ENCODE assay signal across 28 mouse cellular contexts in the genomic region with DNA sequence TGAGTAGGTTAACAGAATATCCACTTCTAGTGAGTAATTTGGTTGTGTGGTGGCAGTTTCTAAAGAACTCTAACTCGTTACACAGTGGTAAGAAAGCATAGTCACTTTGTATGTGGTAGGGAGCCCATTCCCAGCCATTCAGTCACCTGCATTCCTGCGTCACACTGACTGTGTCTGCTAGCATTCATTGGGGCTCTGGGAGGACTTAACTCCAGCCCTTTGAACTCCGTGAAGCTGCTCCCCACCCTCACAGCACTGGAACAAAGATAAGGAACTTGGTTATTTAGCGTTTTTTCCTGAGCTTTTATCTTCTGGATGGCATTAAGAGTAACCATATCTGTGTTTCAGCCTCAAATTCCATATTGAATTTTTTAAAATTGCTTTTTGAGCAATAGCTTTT. TPM values are rescaled to one million over a fixed set of nuclear protein-coding genes. Genes with fewer than 3 reads are reported as not detected.
DNase-seq lines count a peak whose midpoint lies in the region; ATAC-seq and TF ChIP-seq lines count a peak whose summit lies in the region.
"Had no signal": no experiment of that assay in that cellular context is flagged by ENCODE, and none has a peak within 500 bp of the region (broad histone marks: within the 10 kb centered on the region; RNA-seq: fewer than 3 reads in every experiment).

No protein-coding gene starts in this region.

- POLR2A ChIA-PET in Patski (lab: Charles Lee) = interaction anchor here (0.6 to 1.5 kb wide), 4 partner anchors 14 to 707 kb away, joined by 3 to 4 read pairs (median 4); no protein-coding TSS in a partner anchor

- ATAC-seq in heart, embryonic 13.5 days (ENCODE audit: extremely low read depth, insufficient number of reproducible peaks, low FRiP score, low TSS enrichment) = no peak
- ATAC-seq in heart, embryonic 12.5 days (ENCODE audit: insufficient number of reproducible peaks, low FRiP score) = no peak
- no peak for ATAC-seq in Patski
- peak; percentile 62; the same call in 1 of the 2 replicates for ATAC-seq in embryonic facial prominence, embryonic 14.5 days (ENCODE audit: low read depth)
- ATAC-seq in intestine, postnatal 0 days = peak; percentile 84
- ATAC-seq: activated CD4-positive, CD25-positive, alpha-beta regulatory T cell, adult 4 months; forebrain, embryonic 15.5 days; hindbrain, embryonic 16.5 days had no signal

- H3K4me1 ChIP-seq in heart, embryonic 13.5 days = peaks cover 40% of the 10 kb centered on the region
- peaks cover 35% of the 10 kb centered on the region for H3K4me1 ChIP-seq in heart, embryonic 12.5 days (replicated peaks)
- H3K4me1 ChIP-seq in embryonic facial prominence, embryonic 14.5 days (ENCODE audit: control insufficient read depth, insufficient read depth, low read length) = peaks cover 12% of the 10 kb centered on the region; the same call in 1 of the 2 replicates
- H3K4me1 ChIP-seq in intestine, postnatal 0 days (replicated peaks; ENCODE audit: control insufficient read depth, insufficient read depth, low read length) = no peaks in the 10 kb centered on the region

- CTCF ChIA-PET in Patski (lab: Charles Lee) = interaction anchor here (0.9 to 8.0 kb wide), 7 partner anchors 9 to 94 kb away, joined by 3 to 65 read pairs (median 3); no protein-coding TSS in a partner anchor

- no peak for TF ChIP-seq CTCF in Patski (IDR thresholded peaks at IDR 0.05)
- no peak for TF ChIP-seq CTCF in intestine, postnatal 0 days (IDR thresholded peaks at IDR 0.05; ENCODE audit: low read depth)

- H3K9me3 ChIP-seq in heart, embryonic 13.5 days = no peaks in the 10 kb centered on the region
- 0 out of 2 replicates have a peak, but pooled peaks cover 4% of the 10 kb centered on the region for H3K9me3 ChIP-seq in heart, embryonic 12.5 days (replicated peaks)
- no peaks in the 10 kb centered on the region for H3K9me3 ChIP-seq in embryonic facial prominence, embryonic 14.5 days (ENCODE audit: control insufficient read depth, low read length)
- H3K9me3 ChIP-seq in intestine, postnatal 0 days (ENCODE audit: control insufficient read depth) = no peaks in the 10 kb centered on the region
- H3K9me3 ChIP-seq: forebrain, embryonic 15.5 days; G1E; heart, embryonic 10.5 days; heart, embryonic 15.5 days; hindbrain, embryonic 10.5 days; hindbrain, embryonic 13.5 days had no signal

- H3K36me3 ChIP-seq in heart, embryonic 13.5 days = peaks cover 50% of the 10 kb centered on the region
- peaks cover 18% of the 10 kb centered on the region for H3K36me3 ChIP-seq in heart, embryonic 12.5 days
- H3K36me3 ChIP-seq in embryonic facial prominence, embryonic 14.5 days (ENCODE audit: control insufficient read depth, insufficient read depth, low read length) = peaks cover 19% of the 10 kb centered on the region
- H3K36me3 ChIP-seq in intestine, postnatal 0 days (ENCODE audit: control insufficient read depth, insufficient read depth) = peaks cover 5% of the 10 kb centered on the region; the same call in 1 of the 2 replicates
- H3K36me3 ChIP-seq: forebrain, embryonic 15.5 days had no signal

- no peaks in the 10 kb centered on the region for H3K27me3 ChIP-seq in heart, embryonic 13.5 days (replicated peaks)
- H3K27me3 ChIP-seq in heart, embryonic 12.5 days (replicated peaks) = no peaks in the 10 kb centered on the region
- H3K27me3 ChIP-seq in Patski = no peaks in the 10 kb centered on the region
- no peaks in the 10 kb centered on the region for H3K27me3 ChIP-seq in embryonic facial prominence, embryonic 14.5 days (replicated peaks; ENCODE audit: control insufficient read depth, insufficient read depth, low read length)
- no peaks in the 10 kb centered on the region for H3K27me3 ChIP-seq in intestine, postnatal 0 days (replicated peaks; ENCODE audit: control insufficient read depth, insufficient read depth, low read length)
- H3K27me3 ChIP-seq: CH12.LX; forebrain, embryonic 15.5 days; heart, embryonic 15.5 days; hindbrain, embryonic 13.5 days had no signal

- in situ Hi-C loops in Patski (cut with MboI; ENCODE audit: low pct_unique_long_range_greater_than_20kb) = no loop called here

- DNase-seq in Patski (ENCODE audit: low read depth, low spot score) = peak; percentile 44
- DNase-seq in embryonic facial prominence, embryonic 14.5 days (ENCODE audit: low spot score) = no peak
- no peak for DNase-seq in thymus, postnatal 36 days
- DNase-seq in ovary, adult 18-20 months (ENCODE audit: low spot score) = no peak
- DNase-seq: adrenal gland, postnatal 10 days; adrenal gland, postnatal 36 days; B cell, adult 2 months; cerebellum, adult 18-20 months; cerebellum, adult 9-10 months; cerebellum, postnatal 25 days; gastrocnemius, postnatal 25 days; heart, adult 18-20 months; heart, postnatal 10 days; heart, postnatal 36 days; kidney, adult 11 months; kidney, adult 8-10 months had no signal

- H3K4me2 ChIP-seq in heart, embryonic 13.5 days = no peak overlapping the region
- H3K4me2 ChIP-seq in heart, embryonic 12.5 days = no peak overlapping the region
- no peak overlapping the region for H3K4me2 ChIP-seq in embryonic facial prominence, embryonic 14.5 days (ENCODE audit: low read depth, low read length)
- H3K4me2 ChIP-seq in intestine, postnatal 0 days (replicated peaks; ENCODE audit: low read depth) = peak overlapping the region; percentile 30
- H3K4me2 ChIP-seq: forebrain, embryonic 15.5 days; heart, embryonic 15.5 days; hindbrain, embryonic 13.5 days had no signal

- H3K4me3 ChIP-seq in heart, embryonic 13.5 days = no peak overlapping the region
- no peak overlapping the region for H3K4me3 ChIP-seq in heart, embryonic 12.5 days
- no peak overlapping the region for H3K4me3 ChIP-seq in embryonic facial prominence, embryonic 14.5 days (ENCODE audit: low read depth, low read length)
- no peak overlapping the region for H3K4me3 ChIP-seq in intestine, postnatal 0 days (ENCODE audit: low read depth, low read length)
- H3K4me3 ChIP-seq: forebrain, embryonic 15.5 days; heart, embryonic 10.5 days; heart, embryonic 15.5 days; hindbrain, embryonic 10.5 days; hindbrain, embryonic 13.5 days had no signal

- H3K9ac ChIP-seq in heart, embryonic 13.5 days = no peak overlapping the region
- H3K9ac ChIP-seq in heart, embryonic 12.5 days = no peak overlapping the region
- H3K9ac ChIP-seq in embryonic facial prominence, embryonic 14.5 days (ENCODE audit: low read depth, low read length) = no peak overlapping the region
- no peak overlapping the region for H3K9ac ChIP-seq in intestine, postnatal 0 days (ENCODE audit: low read depth, low read length)
- H3K9ac ChIP-seq: forebrain, embryonic 15.5 days; heart, embryonic 15.5 days; hindbrain, embryonic 13.5 days had no signal

- 0 out of 2 replicates have a peak overlapping the region, but pooled peaks have one; percentile 6 for H3K27ac ChIP-seq in heart, embryonic 13.5 days (replicated peaks)
- no peak overlapping the region for H3K27ac ChIP-seq in heart, embryonic 12.5 days (ENCODE audit: poor library complexity, severe bottlenecking)
- H3K27ac ChIP-seq in embryonic facial prominence, embryonic 14.5 days (replicated peaks; ENCODE audit: low read depth, low read length) = no peak overlapping the region
- H3K27ac ChIP-seq in intestine, postnatal 0 days (ENCODE audit: low read depth, low read length) = peak overlapping the region; percentile 51
- H3K27ac ChIP-seq: forebrain, embryonic 15.5 days; heart, embryonic 10.5 days; heart, embryonic 15.5 days; hindbrain, embryonic 10.5 days; hindbrain, embryonic 13.5 days had no signal

- 34% methylated on average over 4 of the region's 4 CpGs for WGBS in heart, embryonic 13.5 days
- 29% methylated on average over 4 of the region's 4 CpGs for WGBS in heart, embryonic 12.5 days
- WGBS in embryonic facial prominence, embryonic 14.5 days = 33% methylated on average over 4 of the region's 4 CpGs
- 35% methylated on average over 4 of the region's 4 CpGs for WGBS in intestine, postnatal 0 days

RNA-seq across cellular contexts. Expression of a gene that starts 23.4 kb away (rescaled TPM):
- polyA plus RNA-seq in heart, embryonic 13.5 days (2015; fragmentation: Nextera tagmentation; extraction: Ambion mirVana) = 1.1 and 1.8 TPM in 2 replicates
- 1.3 and 1.4 TPM in 2 replicates for polyA plus RNA-seq in heart, embryonic 12.5 days (2016; fragmentation: Nextera tagmentation; extraction: Ambion mirVana)
- 1.7 TPM for polyA plus RNA-seq in Patski (2021)
- polyA plus RNA-seq in embryonic facial prominence, embryonic 14.5 days (2014; fragmentation: Nextera tagmentation; extraction: Ambion mirVana) = 1.3 and 1.4 TPM in 2 replicates
- polyA plus RNA-seq in intestine, postnatal 0 days (2015; fragmentation: Nextera tagmentation; extraction: Ambion mirVana) = 1.2 and 1.5 TPM in 2 replicates
- polyA plus RNA-seq: G1E had no signal

Comparison
In these comparisons a context has a peak if more than half of its experiments do, and no peak if none do; other contexts are left out.
1. H3K27ac ChIP-seq: peak in heart, embryonic 13.5 days (single experiment) and intestine, postnatal 0 days (single experiment); none in heart, embryonic 12.5 days (single experiment) and embryonic facial prominence, embryonic 14.5 days (single experiment).
2. ATAC-seq: peak in embryonic facial prominence, embryonic 14.5 days (single experiment) and intestine, postnatal 0 days (single experiment); none in heart, embryonic 13.5 days (single experiment), heart, embryonic 12.5 days (single experiment) and Patski (single experiment).